Mouse (Mus musculus) liver, embryonic 14.5 days (tissue): ENCODE data around the gene Rapgef4.

Experiments
- CTCF ChIP-seq: IDR thresholded peaks from 2 replicates; pipeline ENCODE4 v1.5.1; 2016; ENCODE audit warnings: antibody characterized with exemption, low read depth, control low read depth
- EP300 ChIP-seq: IDR thresholded peaks from 2 replicates; pipeline ENCODE4 v1.6.1; 2016; ENCODE audit warnings: antibody characterized with exemption, low read depth

DNA sequence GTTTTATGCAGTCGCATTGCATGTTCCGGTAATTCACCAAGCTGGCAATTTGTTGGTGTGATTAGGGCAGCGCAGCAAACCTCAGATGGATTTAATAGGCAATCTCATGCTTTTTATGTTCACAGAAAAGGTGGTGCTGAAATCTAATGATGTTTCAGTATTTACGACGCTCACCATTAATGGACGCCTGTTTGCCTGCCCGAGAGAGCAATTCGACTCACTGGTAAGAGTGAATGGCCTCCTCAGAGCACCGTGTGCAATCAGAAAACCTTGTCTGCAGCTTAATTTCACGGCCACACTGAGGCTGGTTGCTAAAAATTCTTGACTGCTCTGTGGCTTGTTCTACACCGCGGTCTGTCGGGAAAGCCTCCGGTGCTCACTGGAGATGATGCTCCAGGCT, 247.8 kb downstream of the Rapgef4 start:
- TF ChIP-seq EP300 (no peak), CTCF (no peak)
